Mouse (Mus musculus) CH12.LX (cell line): ENCODE measurements around the gene Cachd1. TPM values are rescaled to one million over a fixed set of nuclear protein-coding genes. Genes with fewer than 3 reads are reported as not detected.

ENCODE experiments used
- DNase-seq: peaks from one replicate; pipeline ENCODE4 v3.0.0-alpha.2; 2013; ENCODE audit errors: extremely low read depth
- H3K27ac ChIP-seq: 2 replicates; pipeline ENCODE4 v1.5.1; 2012; ENCODE audit warnings: low read depth, mild to moderate bottlenecking, control low read depth, moderate library complexity; ENCODE audit not compliant: insufficient read depth
- H3K27me3 ChIP-seq: replicated peaks from 2 replicates; pipeline ENCODE3; 2012; ENCODE audit warnings: inconsistent platforms
- H3K36me3 ChIP-seq, 2 experiments: replicated peaks in 1 of 2; 2 replicates each; pipeline versions ENCODE3 to v1.6.1; 2012; ENCODE audit warnings: inconsistent platforms in 1 of 2, low read length in 1 of 2, mild to moderate bottlenecking in 1 of 2, mixed read lengths in 1 of 2, moderate library complexity in 1 of 2; ENCODE audit not compliant: control insufficient read depth in 1 of 2, insufficient read depth in 1 of 2
- H3K4me1 ChIP-seq, 2 experiments: 2 replicates each; pipeline ENCODE4 v1.6.1; 2012; ENCODE audit warnings: inconsistent platforms in 1 of 2, moderate library complexity in 1 of 2; ENCODE audit not compliant: insufficient read depth in 2 of 2, control insufficient read depth in 1 of 2
- H3K4me2 ChIP-seq: 2 replicates; pipeline ENCODE4 v1.6.1; 2012; ENCODE audit warnings: low read depth, mild to moderate bottlenecking, control low read depth; ENCODE audit not compliant: poor library complexity, insufficient read depth, severe bottlenecking
- H3K4me3 ChIP-seq, 3 experiments: fragments of 150-350 bp in 1 of 3; sonication (generic) in 1 of 3; replicated peaks in 1 of 3; 2 replicates each; pipeline versions ENCODE3 to v1.5.1; 2011 to 2012; ENCODE audit warnings: low read depth in 2 of 3, low read length in 2 of 3, mild to moderate bottlenecking in 2 of 3, moderate library complexity in 2 of 3, control low read depth in 1 of 3, improper control_type of control experiment in 1 of 3, inconsistent platforms in 1 of 3, mixed read lengths in 1 of 3; ENCODE audit not compliant: poor library complexity in 1 of 3
- H3K79me2 ChIP-seq: replicated peaks from 2 replicates; pipeline ENCODE4 v1.6.1; 2012; ENCODE audit warnings: mild to moderate bottlenecking, moderate library complexity; ENCODE audit not compliant: control insufficient read depth, poor library complexity, insufficient read depth, severe bottlenecking; ENCODE audit errors: extremely low read depth
- H3K9ac ChIP-seq: 2 replicates; pipeline ENCODE4 v1.6.1; 2012; ENCODE audit warnings: low read depth, mild to moderate bottlenecking, control low read depth, moderate library complexity; ENCODE audit not compliant: insufficient read depth
- H3K9me3 ChIP-seq: replicated peaks from 2 replicates; pipeline ENCODE3; 2012; ENCODE audit warnings: low read length, inconsistent platforms, mixed read lengths
- BHLHE40 ChIP-seq: IDR thresholded peaks from 2 replicates; pipeline ENCODE4 v1.6.1; 2011; ENCODE audit warnings: mild to moderate bottlenecking, low read depth, low read length, improper control_type of control experiment
- CHD1 ChIP-seq: IDR thresholded peaks from 2 replicates; pipeline ENCODE4 v1.6.1; 2012; ENCODE audit warnings: low read depth, low read length, improper control_type of control experiment, inconsistent platforms
- ELF1 ChIP-seq: IDR thresholded peaks from 2 replicates; pipeline ENCODE4 v1.6.1; 2014; ENCODE audit warnings: low read depth, mild to moderate bottlenecking, inconsistent platforms, low read length, improper control_type of control experiment
- ETS1 ChIP-seq: conservative IDR thresholded peaks from 2 replicates; pipeline ENCODE4 v1.6.1; 2012; ENCODE audit warnings: low read depth, mild to moderate bottlenecking, inconsistent platforms, low read length, improper control_type of control experiment, moderate library complexity
- HCFC1 ChIP-seq: IDR thresholded peaks from 2 replicates; pipeline ENCODE4 v1.6.1; 2012; ENCODE audit warnings: low read depth, mild to moderate bottlenecking, inconsistent platforms, low read length, improper control_type of control experiment
- MAFK ChIP-seq: IDR thresholded peaks from 2 replicates; pipeline ENCODE4 v1.6.1; 2011; ENCODE audit warnings: low read length, improper control_type of control experiment; ENCODE audit not compliant: insufficient replicate concordance
- MAX ChIP-seq: IDR thresholded peaks from 2 replicates; pipeline ENCODE4 v1.6.1; 2011; ENCODE audit warnings: low read length, improper control_type of control experiment
- MXI1 ChIP-seq: IDR thresholded peaks from 2 replicates; pipeline ENCODE4 v1.6.1; 2011; ENCODE audit warnings: mild to moderate bottlenecking, low read depth, low read length, improper control_type of control experiment
- NELFE ChIP-seq: IDR thresholded peaks from 2 replicates; pipeline ENCODE4 v1.6.1; 2011; ENCODE audit warnings: low read depth, low read length, improper control_type of control experiment
- RCOR1 ChIP-seq: conservative IDR thresholded peaks from 2 replicates; pipeline ENCODE4 v1.6.1; 2012; ENCODE audit warnings: low read depth, mild to moderate bottlenecking, inconsistent platforms, low read length, improper control_type of control experiment
- TCF12 ChIP-seq: IDR thresholded peaks from 2 replicates; pipeline ENCODE4 v1.6.1; 2014; ENCODE audit warnings: low read depth, mild to moderate bottlenecking, inconsistent platforms, low read length, improper control_type of control experiment
- ZC3H11A ChIP-seq: IDR thresholded peaks from 2 replicates; pipeline ENCODE4 v1.6.1; 2012; ENCODE audit warnings: low read depth, mild to moderate bottlenecking, inconsistent platforms, low read length, improper control_type of control experiment
- dilution Hi-C: fragments of 300-500 bp; cut with MboI; formaldehyde crosslinking; loops from 2 replicates; pipeline ENCODE4 v1.14.3; 2020; ENCODE audit warnings: low sequenced_read_pairs; ENCODE audit not compliant: extremely low pct_unique_long_range_greater_than_20kb, extremely low pct_ligation_motif_present
- in situ Hi-C: fragments of 300-500 bp; cut with MboI; formaldehyde crosslinking; loops from 3 replicates; pipeline ENCODE4 v1.14.3; 2019; ENCODE audit warnings: low sequenced_read_pairs, low pct_ligation_motif_present, low pct_unique_long_range_greater_than_20kb, mixed read lengths
- polyA plus RNA-seq: library from polyadenylated mRNA; unstranded; fragments of >175 nt; gene quantifications from 2 replicates; pipeline ENCODE4 v1.2.1, GENCODE M21; 2012; ENCODE audit warnings: low read depth; ENCODE audit not compliant: insufficient read length
- total RNA-seq, 2 experiments: library from RNA; depleted of rRNA; stranded (reverse); fragments of 300-350 nt in 1 of 2; fragments of >200 nt in 1 of 2; gene quantifications; 2 replicates each; pipeline ENCODE4 v1.2.3; 2012 to 2014

The Cachd1 gene
- total and polyA plus RNA-seq, 3 experiments: 0.13 to 0.24 (median 0.20) TPM

DNA sequence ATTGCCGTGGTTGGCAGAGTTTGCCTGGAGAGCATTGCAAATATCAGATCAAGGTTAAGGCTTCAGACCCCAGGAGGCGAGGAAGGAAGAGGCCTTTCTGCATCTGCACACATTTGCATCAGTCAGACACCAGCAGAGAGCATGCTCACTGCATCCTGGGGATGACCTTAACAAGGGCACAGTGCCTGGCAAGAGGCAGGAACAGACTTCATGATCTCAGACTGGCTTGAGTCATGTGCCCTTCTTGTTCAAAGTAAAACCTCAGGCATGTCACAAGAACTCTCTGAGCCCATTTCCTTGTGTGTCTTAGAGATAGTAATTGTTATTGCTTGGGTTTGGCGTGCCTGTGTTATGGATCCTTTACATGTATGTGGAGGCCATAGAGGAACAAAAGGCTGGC, 167.8 kb downstream of the Cachd1 start:
- TF ChIP-seq CHD1 (no peak), MXI1 (no peak), TCF12 (no peak), NELFE (no peak), ZC3H11A (no peak), RCOR1 (no peak), MAX (no peak), ELF1 (no peak), HCFC1 (no peak)
- TF ChIP-seq, all 38 proteins: peak for 0
- dilution Hi-C loops (no loop called here), in situ Hi-C loops (no loop called here)

GRCm38 (mm10) chr4:100945171-100945899, 168.9 kb downstream of the Cachd1 start:
- Histone ChIP-seq H3K27me3 (peaks cover 79% of the 10 kb centered on the region), H3K4me2 (no peak overlapping the region; the same call in 1 of the 2 replicates), H3K4me3 (no peak overlapping the region), H3K36me3 (no peaks in the 10 kb centered on the region), H3K9me3 (peaks cover 8% of the 10 kb centered on the region), H3K27ac (no peak overlapping the region), H3K9ac (no peak overlapping the region), H3K79me2 (no peaks in the 10 kb centered on the region), H3K4me1 (peaks cover 16 to 29% of the 10 kb centered on the region in 2 experiments)
- dilution Hi-C loops (no loop called here), in situ Hi-C loops (no loop called here)
- no peak for DNase-seq
- TF ChIP-seq ETS1: no peak
- 0 out of 2 replicates have a peak, but pooled peaks have one; percentile 30 for TF ChIP-seq MAFK
- peak; percentile 21; the same call in 1 of the 2 replicates for TF ChIP-seq BHLHE40

More for the DNA sequence above, 167.8 kb downstream of the Cachd1 start:
- Histone ChIP-seq H3K79me2 (no peaks in the 10 kb centered on the region), H3K27ac (no peak overlapping the region), H3K27me3 (peaks cover 76% of the 10 kb centered on the region), H3K9me3 (peaks cover 8% of the 10 kb centered on the region), H3K4me1 (peaks cover 12 to 25% of the 10 kb centered on the region in 2 experiments), H3K36me3 (no peaks in the 10 kb centered on the region), H3K4me3 (no peak overlapping the region), H3K4me2 (no peak overlapping the region), H3K9ac (no peak overlapping the region)
- DNase-seq: no peak
